Mouse (Mus musculus) heart, adult 2 months (tissue): Measurements from ENCODE around the gene Ovca2.

Experiments used
- CTCF ChIP-seq: fragments of 200-600 bp; IDR thresholded peaks from 2 replicates; pipeline ENCODE4 v1.8.1; 2022; ENCODE audit warnings: antibody characterized with exemption, mild to moderate bottlenecking, moderate library complexity
- EP300 ChIP-seq: fragments of 200-500 bp; IDR thresholded peaks from 2 replicates; pipeline ENCODE4 v1.6.1; 2011; ENCODE audit warnings: low read depth, low read length, control low read depth; ENCODE audit not compliant: insufficient read depth
- POLR2A ChIP-seq: fragments of 200-500 bp; IDR thresholded peaks from 2 replicates; pipeline ENCODE4 v1.6.1; 2011; ENCODE audit warnings: mild to moderate bottlenecking, low read depth, low read length, control low read depth; ENCODE audit not compliant: insufficient read depth

DNA sequence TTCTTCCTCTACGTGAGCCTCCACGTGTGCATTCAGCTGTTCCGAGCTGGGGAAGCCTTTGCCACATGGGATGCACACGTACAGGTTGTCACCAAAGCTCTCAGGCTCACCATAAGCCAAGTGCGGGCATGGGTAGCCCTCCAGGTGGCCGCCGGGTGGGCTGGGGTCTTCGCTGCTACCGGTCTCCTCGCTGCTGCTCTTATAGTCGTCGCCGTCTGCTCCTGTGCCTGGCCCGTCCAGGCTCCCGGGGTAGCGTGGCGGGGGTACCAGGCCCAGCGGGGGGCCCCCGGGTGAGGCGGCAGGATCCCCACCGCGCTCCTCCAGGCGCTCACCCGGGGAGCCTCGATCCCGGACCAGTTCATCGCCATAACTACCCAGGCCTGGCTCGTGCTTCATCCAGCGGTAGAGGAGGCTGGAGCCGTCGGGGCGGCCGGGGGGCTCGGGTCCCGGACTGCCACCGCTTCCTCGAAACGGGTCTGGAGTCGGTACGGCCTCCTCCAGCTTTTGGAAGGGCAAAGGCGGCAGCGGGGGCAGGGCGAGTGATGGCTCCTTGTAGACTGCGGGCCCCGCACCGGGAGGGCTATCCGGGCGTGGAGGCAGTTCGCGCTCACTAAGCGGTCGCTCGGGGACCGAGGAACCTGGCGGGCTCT, 12.3 kb downstream of the Ovca2 start:
- no peak for TF ChIP-seq CTCF
- no peak for TF ChIP-seq POLR2A
- TF ChIP-seq EP300 = no peak
